Mouse (Mus musculus): ENCODE data around the gene Nt5c2.
A peak's percentile ranks its signal among the peaks of the same experiment; 100 is the strongest.

Gene Nt5c2

DNA sequence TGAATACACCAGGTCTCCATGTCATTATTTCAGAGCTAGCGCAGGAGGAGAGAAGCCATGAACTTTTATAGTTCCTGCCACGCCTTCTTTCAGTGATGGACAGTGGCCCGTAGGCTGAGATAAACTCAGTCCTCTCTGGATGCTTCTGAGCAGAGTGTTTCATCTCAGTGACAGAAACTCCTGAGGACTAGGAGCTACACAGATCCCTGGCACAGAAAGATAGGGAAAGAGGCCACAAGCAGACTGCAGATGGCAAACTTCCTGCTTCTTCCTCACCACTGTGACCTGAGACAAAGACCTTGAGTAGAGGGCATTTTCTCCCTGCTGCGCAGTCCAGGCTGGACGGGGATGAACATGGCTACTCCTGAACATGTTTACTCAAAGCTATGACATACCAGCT is 46.1 kb downstream of the Nt5c2 start:
- DNase-seq (ENCODE audit: low spot score in 2 of 2): no peak

- DNase-seq (ENCODE audit: low spot score in 2 of 2): no peak
Observed at GRCm38 (mm10) chr19:46967861-46968260, 47.1 kb downstream of the Nt5c2 start.

DNA sequence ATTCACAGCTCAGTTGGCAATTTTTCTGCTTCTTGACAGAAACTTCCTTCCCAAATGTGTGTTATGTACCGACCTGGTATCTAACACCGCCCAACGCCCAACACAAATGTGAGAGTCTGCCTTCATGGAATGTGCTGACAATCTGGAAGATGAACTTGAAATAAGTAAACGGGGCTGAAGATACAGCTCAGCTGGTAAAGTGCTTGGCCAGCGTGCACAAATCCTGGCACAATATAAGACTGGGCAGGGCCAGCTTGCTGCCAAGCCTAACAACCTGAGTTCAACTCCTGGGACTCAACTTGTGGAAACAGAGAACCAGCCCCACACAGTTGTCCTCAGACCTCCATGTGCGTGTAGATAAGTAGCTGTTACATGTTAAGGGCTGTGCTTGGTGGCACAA is 48.6 kb downstream of the Nt5c2 start:
- DNase-seq (ENCODE audit: low spot score in 2 of 2): no peak

DNA sequence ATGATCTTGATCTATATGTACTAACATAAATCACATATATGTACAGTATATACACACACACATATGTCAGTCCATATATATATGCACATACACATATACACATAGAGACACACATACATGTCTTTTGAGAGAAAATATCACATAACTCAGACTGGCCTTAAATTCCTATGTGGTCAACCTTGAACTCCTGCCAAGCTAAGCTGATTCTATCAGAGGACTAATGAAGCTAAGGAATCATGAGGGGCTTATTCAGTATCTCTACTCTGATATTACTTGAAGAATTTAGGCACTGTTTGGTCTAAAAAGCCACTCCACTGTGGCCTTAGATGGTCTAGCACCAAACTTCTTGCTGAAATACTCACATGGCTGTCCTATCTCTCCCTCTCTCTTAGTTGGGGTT is 49.5 kb downstream of the Nt5c2 start:
- DNase-seq (ENCODE audit: low spot score in 2 of 2): no peak

- no peak for DNase-seq (ENCODE audit: low spot score in 2 of 2)
Observed at GRCm38 (mm10) chr19:46964353-46964752, 50.6 kb downstream of the Nt5c2 start.

GRCm38 (mm10) chr19:46963440-46963839 is 51.5 kb downstream of the Nt5c2 start:
- no peak for DNase-seq (ENCODE audit: low spot score in 2 of 2)

- DNase-seq (ENCODE audit: low spot score in 2 of 2): no peak
Observed at GRCm38 (mm10) chr19:46962841-46963240, 52.1 kb downstream of the Nt5c2 start.

- DNase-seq (ENCODE audit: low spot score in 2 of 2): peak; percentile 46 to 55
Observed at GRCm38 (mm10) chr19:46962171-46962772, 52.7 kb downstream of the Nt5c2 start.

DNA sequence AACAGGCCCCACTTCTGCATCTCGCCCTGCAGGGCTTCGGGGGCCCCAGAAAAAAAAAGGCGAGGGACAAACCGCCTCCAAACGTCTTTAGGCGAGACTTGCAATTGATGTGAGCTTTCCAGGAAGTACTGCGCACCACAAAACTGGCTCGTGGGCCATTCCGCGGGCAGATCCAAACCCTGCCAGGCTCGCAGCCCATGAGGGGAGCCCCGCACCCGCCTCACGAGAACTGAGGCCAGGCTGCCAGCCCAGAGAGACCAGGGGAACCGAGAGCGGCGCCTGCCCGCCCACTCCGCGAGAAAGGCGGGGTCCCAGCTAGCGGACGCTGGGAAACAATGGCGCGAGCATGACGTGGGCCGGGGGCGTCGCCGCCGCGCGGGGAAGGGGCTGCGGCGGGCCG is 53.3 kb downstream of the Nt5c2 start:
- peak; percentile 87 for DNase-seq (ENCODE audit: low spot score in 2 of 2)

DNA sequence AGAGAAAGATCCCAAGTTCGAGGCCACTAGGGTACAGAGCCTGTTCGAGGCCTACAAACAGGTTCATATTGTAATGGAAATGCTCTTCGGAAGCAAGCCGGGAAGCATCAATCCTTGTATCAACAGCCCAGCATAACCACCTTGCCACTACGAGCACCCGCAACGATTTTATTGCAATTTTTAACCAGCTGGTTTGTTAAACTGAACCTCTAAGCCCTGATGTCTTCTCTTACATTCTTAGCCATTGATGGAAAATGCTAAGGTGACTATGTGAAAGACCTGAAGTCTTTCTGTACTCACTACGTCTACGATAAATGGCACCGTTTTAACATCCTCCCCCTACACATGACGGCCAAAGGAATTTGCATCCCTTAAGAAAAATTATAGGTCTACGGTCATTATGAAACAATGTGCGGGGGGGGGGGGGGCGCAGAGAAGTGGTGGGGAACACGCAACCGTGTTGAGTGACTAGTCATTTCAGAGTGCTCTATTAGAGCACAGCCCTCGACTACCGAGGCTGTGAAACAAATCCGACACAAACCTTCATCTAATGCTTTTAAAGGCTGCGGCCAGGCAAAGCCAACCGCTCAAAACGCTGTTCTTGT is 53.8 kb downstream of the Nt5c2 start:
- DNase-seq (ENCODE audit: low spot score in 2 of 2): no peak

- DNase-seq (ENCODE audit: low spot score in 2 of 2): no peak
Observed at GRCm38 (mm10) chr19:46960101-46961046, 54.6 kb downstream of the Nt5c2 start.

- DNase-seq (ENCODE audit: low spot score in 2 of 2): no peak
Observed at GRCm38 (mm10) chr19:46959536-46959935, 55.4 kb downstream of the Nt5c2 start.

GRCm38 (mm10) chr19:46958566-46958965 is 56.4 kb downstream of the Nt5c2 start:
- DNase-seq (ENCODE audit: low spot score in 2 of 2): no peak

GRCm38 (mm10) chr19:46957971-46958370 is 57.0 kb downstream of the Nt5c2 start:
- no peak for DNase-seq (ENCODE audit: low spot score in 2 of 2)

DNA sequence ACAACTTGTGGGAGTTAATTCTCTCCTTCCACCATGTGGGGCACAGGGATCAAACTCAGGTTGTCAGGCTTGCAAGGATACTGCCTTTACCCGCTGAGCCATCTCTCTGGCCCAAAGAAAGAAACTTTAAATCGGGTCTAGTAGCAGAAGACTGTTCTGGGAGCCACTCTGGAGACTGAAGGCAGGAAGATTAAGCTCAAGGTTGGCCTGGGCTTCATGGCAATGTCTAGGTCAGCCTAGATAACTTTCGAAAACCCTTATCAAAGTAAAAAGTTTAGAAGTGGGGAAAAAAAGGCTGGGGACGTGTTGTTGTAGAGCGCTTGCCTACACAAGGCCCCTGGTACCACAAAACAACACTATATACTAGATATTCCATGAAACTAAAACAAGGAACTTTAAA is 58.0 kb downstream of the Nt5c2 start:
- DNase-seq (ENCODE audit: low spot score in 2 of 2): no peak

DNA sequence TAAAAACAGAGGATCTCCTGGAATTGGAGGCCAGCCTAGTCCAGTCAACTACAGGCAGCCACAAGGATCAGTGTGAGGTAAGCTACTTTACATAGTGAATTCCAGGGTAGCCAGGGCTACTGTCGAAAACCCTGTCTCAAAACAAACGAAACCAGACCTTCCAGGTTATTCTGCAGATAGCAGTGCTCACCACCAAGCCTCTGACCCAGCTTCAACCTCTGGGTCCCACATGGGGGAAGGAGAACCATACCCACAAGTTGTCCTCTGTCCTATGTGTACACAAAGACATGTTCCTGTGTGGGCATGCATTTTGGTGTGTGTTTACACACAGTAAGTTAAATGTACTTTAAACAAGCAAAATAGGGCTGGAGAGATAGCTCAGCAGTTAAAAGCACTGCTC is 58.5 kb downstream of the Nt5c2 start:
- no peak for DNase-seq (ENCODE audit: low spot score in 2 of 2)

DNA sequence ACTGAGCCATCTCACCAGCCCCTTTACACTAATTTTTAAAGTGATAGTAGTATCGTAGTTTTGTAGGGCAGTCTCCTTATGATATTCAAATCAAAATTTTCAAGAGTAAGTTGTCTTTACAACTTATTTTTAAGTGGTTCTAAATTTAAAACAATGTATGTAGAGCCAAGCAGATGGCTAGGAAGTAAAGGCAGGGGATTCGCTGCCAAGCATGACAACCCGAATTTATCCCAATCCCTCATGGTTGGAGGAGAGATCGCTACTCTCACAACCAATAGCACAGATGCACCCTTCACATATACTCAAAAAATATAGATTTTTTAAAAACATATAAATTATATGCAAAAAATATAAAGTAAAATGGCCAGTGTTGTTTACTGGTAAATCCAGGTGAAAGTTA is 59.3 kb downstream of the Nt5c2 start:
- peak in 1 of 2 experiments; percentile 67 for DNase-seq (ENCODE audit: low spot score in 2 of 2)

DNA sequence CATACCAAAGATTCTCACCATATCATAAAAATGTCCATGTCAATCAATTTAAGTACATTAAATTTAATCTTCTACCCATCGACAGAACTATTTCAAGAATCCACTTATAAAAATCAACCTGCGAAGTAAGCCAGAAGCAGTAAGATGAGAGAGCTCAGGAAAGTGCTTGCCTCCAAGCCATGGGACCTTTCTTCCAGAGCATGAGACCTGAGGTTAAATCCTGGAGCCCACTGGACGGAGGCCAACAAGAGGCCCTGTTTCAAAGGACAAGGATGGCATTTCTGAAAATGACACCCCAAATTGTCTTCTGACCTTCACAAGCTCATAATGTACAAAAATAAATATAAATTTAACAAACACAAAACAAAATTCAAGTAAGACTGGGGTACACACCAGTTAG is 61.4 kb downstream of the Nt5c2 start:
- no peak for DNase-seq (ENCODE audit: low spot score in 2 of 2)

GRCm38 (mm10) chr19:46952986-46953385 is 62.0 kb downstream of the Nt5c2 start:
- DNase-seq (ENCODE audit: low spot score in 2 of 2): no peak

DNA sequence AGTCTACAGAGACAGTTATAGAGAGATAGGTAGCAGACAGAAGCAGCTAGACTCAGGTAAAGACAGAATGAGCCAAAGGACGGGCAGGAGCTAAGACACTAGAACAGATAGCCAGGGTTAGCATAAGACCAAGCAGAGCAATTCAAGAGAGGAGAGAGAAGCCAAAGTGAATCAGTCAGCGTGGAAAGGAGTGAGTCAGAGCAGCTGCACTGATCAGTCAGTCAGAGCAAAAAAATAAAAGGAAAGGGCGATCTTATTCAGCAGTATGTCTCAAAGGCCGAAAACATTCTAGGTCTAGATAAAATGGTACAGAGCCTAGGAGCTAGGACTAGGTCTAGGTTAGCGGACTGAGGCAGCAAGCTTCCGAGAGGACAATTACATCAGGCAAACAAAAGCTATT is 70.6 kb downstream of the Nt5c2 start:
- DNase-seq (ENCODE audit: low spot score in 2 of 2): no peak

DNA sequence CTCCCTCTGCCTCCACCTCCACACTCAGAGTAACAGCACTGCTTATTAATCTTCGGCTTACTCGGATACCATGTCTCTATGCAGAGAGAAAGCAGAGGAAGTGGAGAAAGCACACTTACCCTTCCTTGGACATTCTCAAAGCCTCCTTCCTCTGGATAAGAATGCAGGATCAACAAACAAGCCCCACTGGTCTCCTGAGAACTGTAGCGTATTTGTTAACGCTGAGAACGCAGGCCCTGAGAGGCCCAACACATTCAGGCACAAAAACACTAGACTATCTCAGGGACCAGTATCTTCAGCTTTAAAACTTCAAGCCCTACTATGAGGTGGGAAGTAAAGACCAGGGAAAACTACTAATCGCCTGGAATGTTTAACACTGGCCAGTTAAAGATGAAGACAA is 77.8 kb downstream of the Nt5c2 start:
- DNase-seq (ENCODE audit: low spot score in 2 of 2): no peak

GRCm38 (mm10) chr19:46934025-46934424 is 80.9 kb downstream of the Nt5c2 start:
- no peak for DNase-seq (ENCODE audit: low spot score in 2 of 2)

DNA sequence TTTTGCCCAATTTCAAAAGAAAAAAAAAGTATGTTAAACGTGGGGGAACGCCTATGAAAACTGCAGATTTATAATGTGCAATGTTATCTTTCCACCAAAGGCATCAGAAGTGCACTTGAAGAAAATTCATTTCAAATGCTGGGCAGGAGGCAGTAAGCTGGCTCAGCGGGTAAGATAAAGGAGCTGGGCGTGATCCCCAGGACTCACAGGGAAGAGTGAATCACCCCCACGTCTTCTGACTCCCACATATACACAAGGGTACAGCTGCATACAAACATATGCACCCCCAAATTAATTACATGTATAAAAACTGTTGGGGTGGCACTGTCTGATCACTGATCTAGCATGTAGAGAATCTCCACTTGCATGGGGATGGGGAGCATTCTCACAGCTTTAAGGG is 82.3 kb downstream of the Nt5c2 start:
- DNase-seq (ENCODE audit: low spot score in 2 of 2): no peak

Measured in frontal cortex, postnatal 36 days (tissue).